Mouse (Mus musculus): ENCODE data around the gene Lrrc4c. TPM values are rescaled to one million over a fixed set of nuclear protein-coding genes. Genes with fewer than 3 reads are reported as not detected.

Gene Lrrc4c
- total and polyA plus RNA-seq, 3 experiments = not detected

GRCm38 (mm10) chr2:96667113-96667512 is 349.1 kb downstream of the Lrrc4c start:
- Histone ChIP-seq H3K27ac (ENCODE audit: insufficient read depth, low read depth) (no peak overlapping the region), H3K79me2 (replicated peaks; ENCODE audit: control insufficient read depth, extremely low read depth, insufficient read depth, poor library complexity, severe bottlenecking) (no peaks in the 10 kb centered on the region), H3K4me2 (ENCODE audit: insufficient read depth, low read depth, poor library complexity, severe bottlenecking) (no peak overlapping the region), H3K9me3 (replicated peaks; ENCODE audit: low read length) (peaks cover 34% of the 10 kb centered on the region), H3K4me1 (ENCODE audit: control insufficient read depth in 1 of 2, insufficient read depth in 2 of 2) (no peaks in the 10 kb centered on the region), H3K27me3 (replicated peaks) (no peaks in the 10 kb centered on the region), H3K36me3 (replicated peaks in 1 of 2; ENCODE audit: control insufficient read depth in 1 of 2, insufficient read depth in 1 of 2, low read length in 1 of 2) (no peaks in the 10 kb centered on the region), H3K4me3 (replicated peaks in 1 of 3; ENCODE audit: low read depth in 2 of 3, low read length in 2 of 3, poor library complexity in 1 of 3) (no peak overlapping the region), H3K9ac (ENCODE audit: insufficient read depth, low read depth) (no peak overlapping the region)
- in situ Hi-C loops (cut with MboI; ENCODE audit: low pct_ligation_motif_present, low pct_unique_long_range_greater_than_20kb, low sequenced_read_pairs) (no loop called here), dilution Hi-C loops (cut with MboI; ENCODE audit: extremely low pct_ligation_motif_present, extremely low pct_unique_long_range_greater_than_20kb, low sequenced_read_pairs) (no loop called here)
- DNase-seq (ENCODE audit: extremely low read depth) = no peak
- TF ChIP-seq ELF1 (IDR thresholded peaks at IDR 0.05; ENCODE audit: low read depth, low read length) (no peak), BHLHE40 (IDR thresholded peaks at IDR 0.05; ENCODE audit: low read depth, low read length) (no peak), E2F4 (IDR thresholded peaks at IDR 0.05; ENCODE audit: insufficient replicate concordance, low read depth, low read length) (no peak), RCOR1 (conservative IDR thresholded peaks at IDR 0.05; ENCODE audit: low read depth, low read length) (no peak), TCF12 (IDR thresholded peaks at IDR 0.05; ENCODE audit: low read depth, low read length) (no peak), CHD1 (IDR thresholded peaks at IDR 0.05; ENCODE audit: low read depth, low read length) (no peak), CHD2 (IDR thresholded peaks at IDR 0.05; ENCODE audit: low read length) (no peak), MEF2A (IDR thresholded peaks at IDR 0.05; ENCODE audit: borderline replicate concordance, low read depth, low read length) (no peak)

GRCm38 (mm10) chr2:96681806-96682205 is 363.8 kb downstream of the Lrrc4c start:
- Histone ChIP-seq H3K27ac (ENCODE audit: insufficient read depth, low read depth) (no peak overlapping the region), H3K4me2 (ENCODE audit: insufficient read depth, low read depth, poor library complexity, severe bottlenecking) (no peak overlapping the region), H3K79me2 (replicated peaks; ENCODE audit: control insufficient read depth, extremely low read depth, insufficient read depth, poor library complexity, severe bottlenecking) (no peaks in the 10 kb centered on the region), H3K9me3 (replicated peaks; ENCODE audit: low read length) (peaks cover 27% of the 10 kb centered on the region), H3K27me3 (replicated peaks) (no peaks in the 10 kb centered on the region), H3K9ac (ENCODE audit: insufficient read depth, low read depth) (no peak overlapping the region), H3K36me3 (replicated peaks in 1 of 2; ENCODE audit: control insufficient read depth in 1 of 2, insufficient read depth in 1 of 2, low read length in 1 of 2) (no peaks in the 10 kb centered on the region), H3K4me1 (ENCODE audit: control insufficient read depth in 1 of 2, insufficient read depth in 2 of 2) (no peaks in the 10 kb centered on the region), H3K4me3 (replicated peaks in 1 of 3; ENCODE audit: low read depth in 2 of 3, low read length in 2 of 3, poor library complexity in 1 of 3) (no peak overlapping the region)
- no peak for TF ChIP-seq RAD21 (IDR thresholded peaks at IDR 0.05; ENCODE audit: low read depth, low read length)
- no peak for TF ChIP-seq IRF4 (IDR thresholded peaks at IDR 0.05; ENCODE audit: low read depth, low read length)
- no peak for TF ChIP-seq TCF12 (IDR thresholded peaks at IDR 0.05; ENCODE audit: low read depth, low read length)
- TF ChIP-seq E2F4 (IDR thresholded peaks at IDR 0.05; ENCODE audit: insufficient replicate concordance, low read depth, low read length) = no peak
- TF ChIP-seq CHD2 (IDR thresholded peaks at IDR 0.05; ENCODE audit: low read length) = no peak
- TF ChIP-seq ZC3H11A (IDR thresholded peaks at IDR 0.05; ENCODE audit: low read depth, low read length) = no peak
- in situ Hi-C loops (cut with MboI; ENCODE audit: low pct_ligation_motif_present, low pct_unique_long_range_greater_than_20kb, low sequenced_read_pairs) = no loop called here
- no peak for DNase-seq (ENCODE audit: extremely low read depth)
- dilution Hi-C loops (cut with MboI; ENCODE audit: extremely low pct_ligation_motif_present, extremely low pct_unique_long_range_greater_than_20kb, low sequenced_read_pairs) = no loop called here

GRCm38 (mm10) chr2:96685328-96685727 is 367.4 kb downstream of the Lrrc4c start:
- TF ChIP-seq MEF2A (IDR thresholded peaks at IDR 0.05; ENCODE audit: borderline replicate concordance, low read depth, low read length) (no peak), MAX (IDR thresholded peaks at IDR 0.05; ENCODE audit: low read length) (no peak), CHD2 (IDR thresholded peaks at IDR 0.05; ENCODE audit: low read length) (no peak), ZKSCAN1 (IDR thresholded peaks at IDR 0.05; ENCODE audit: borderline replicate concordance, low read depth, low read length) (no peak), BHLHE40 (IDR thresholded peaks at IDR 0.05; ENCODE audit: low read depth, low read length) (no peak), POLR2A (IDR thresholded peaks at IDR 0.05; ENCODE audit: low read depth, low read length) (no peak), NRF1 (IDR thresholded peaks at IDR 0.05; ENCODE audit: low read depth, low read length) (no peak), MAZ (IDR thresholded peaks at IDR 0.05; ENCODE audit: low read depth, low read length) (no peak), ZC3H11A (IDR thresholded peaks at IDR 0.05; ENCODE audit: low read depth, low read length) (no peak), MAFK (IDR thresholded peaks at IDR 0.05; ENCODE audit: insufficient replicate concordance, low read length) (no peak), PAX5 (IDR thresholded peaks at IDR 0.05; ENCODE audit: low read length) (no peak)
- dilution Hi-C loops (cut with MboI; ENCODE audit: extremely low pct_ligation_motif_present, extremely low pct_unique_long_range_greater_than_20kb, low sequenced_read_pairs) (no loop called here), in situ Hi-C loops (cut with MboI; ENCODE audit: low pct_ligation_motif_present, low pct_unique_long_range_greater_than_20kb, low sequenced_read_pairs) (no loop called here)
- Histone ChIP-seq H3K79me2 (replicated peaks; ENCODE audit: control insufficient read depth, extremely low read depth, insufficient read depth, poor library complexity, severe bottlenecking) (no peaks in the 10 kb centered on the region), H3K4me1 (ENCODE audit: control insufficient read depth in 1 of 2, insufficient read depth in 2 of 2) (no peaks in the 10 kb centered on the region), H3K4me2 (ENCODE audit: insufficient read depth, low read depth, poor library complexity, severe bottlenecking) (no peak overlapping the region), H3K9me3 (replicated peaks; ENCODE audit: low read length) (peaks cover 25% of the 10 kb centered on the region), H3K4me3 (replicated peaks in 1 of 3; ENCODE audit: low read depth in 2 of 3, low read length in 2 of 3, poor library complexity in 1 of 3) (no peak overlapping the region), H3K36me3 (replicated peaks in 1 of 2; ENCODE audit: control insufficient read depth in 1 of 2, insufficient read depth in 1 of 2, low read length in 1 of 2) (no peaks in the 10 kb centered on the region), H3K27me3 (replicated peaks) (no peaks in the 10 kb centered on the region), H3K9ac (ENCODE audit: insufficient read depth, low read depth) (no peak overlapping the region), H3K27ac (ENCODE audit: insufficient read depth, low read depth) (no peak overlapping the region)
- no peak for DNase-seq (ENCODE audit: extremely low read depth)

Data from CH12.LX (cell line).